Mouse (Mus musculus) heart, embryonic 14.5 days (tissue): ENCODE data around the gene Tomm20. TPM values are rescaled to one million over a fixed set of nuclear protein-coding genes. Genes with fewer than 3 reads are reported as not detected.

Source experiments
- ATAC-seq: fragments of 200-750 bp; cut with Nextera tagmentation; 2 replicates; pipeline ENCODE4 v1.8.0; 2017; ENCODE audit warnings: low read depth, moderate TSS enrichment; ENCODE audit not compliant: insufficient number of reproducible peaks, insufficient read depth, low FRiP score
- H3K27ac ChIP-seq, 2 experiments: fragments of 200-500 bp in 1 of 2; fragments of 300-500 bp in 1 of 2; sonication (generic) in 1 of 2; replicated peaks in 1 of 2; 2 replicates each; pipeline ENCODE4 v1.5.1; 2012 to 2014; ENCODE audit warnings: low read depth in 2 of 2, low read length in 2 of 2, control low read depth in 1 of 2, mild to moderate bottlenecking in 1 of 2, mixed read lengths in 1 of 2; ENCODE audit not compliant: control insufficient read depth in 1 of 2, insufficient read depth in 1 of 2
- H3K27me3 ChIP-seq: fragments of 300-500 bp; sonication (generic); 2 replicates; pipeline ENCODE4 v1.6.1; 2014; ENCODE audit warnings: mild to moderate bottlenecking, low read length, control low read depth; ENCODE audit not compliant: control insufficient read depth, insufficient read depth
- H3K36me3 ChIP-seq: fragments of 300-500 bp; sonication (generic); 2 replicates; pipeline ENCODE4 v1.6.1; 2014; ENCODE audit warnings: mild to moderate bottlenecking, control low read depth, low read length, mixed read lengths; ENCODE audit not compliant: control insufficient read depth, insufficient read depth
- H3K4me1 ChIP-seq, 2 experiments: fragments of 200-500 bp in 1 of 2; fragments of 300-500 bp in 1 of 2; sonication (generic) in 1 of 2; 2 replicates each; pipeline ENCODE4 v1.6.1; 2012 to 2014; ENCODE audit warnings: low read length in 2 of 2, control low read depth in 1 of 2, mixed read lengths in 1 of 2; ENCODE audit not compliant: control insufficient read depth in 2 of 2, insufficient read depth in 2 of 2
- H3K4me2 ChIP-seq: fragments of 300-500 bp; sonication (generic); 2 replicates; pipeline ENCODE4 v1.6.1; 2014; ENCODE audit warnings: mild to moderate bottlenecking, low read length
- H3K4me3 ChIP-seq, 2 experiments: fragments of 200-500 bp in 1 of 2; fragments of 300-500 bp in 1 of 2; sonication (generic) in 1 of 2; 2 replicates each; pipeline ENCODE4 v1.5.1; 2012 to 2014; ENCODE audit warnings: low read length in 2 of 2, mild to moderate bottlenecking in 2 of 2, control low read depth in 1 of 2, low read depth in 1 of 2, moderate library complexity in 1 of 2; ENCODE audit not compliant: control insufficient read depth in 1 of 2, insufficient read depth in 1 of 2
- H3K9ac ChIP-seq: fragments of 300-500 bp; sonication (generic); 2 replicates; pipeline ENCODE4 v1.6.1; 2014; ENCODE audit warnings: mild to moderate bottlenecking, low read length
- H3K9me3 ChIP-seq: fragments of 300-500 bp; sonication (generic); 2 replicates; pipeline ENCODE4 v1.6.1; 2016; ENCODE audit warnings: low read length, control low read depth; ENCODE audit not compliant: control insufficient read depth
- WGBS: fragments of 180-500 bp; shearing (Covaris S2); extraction: QIAGEN DNeasy Blood & Tissue Kit; methylation state at CpG from one replicate; pipeline ENCODE4 v1.1.7; 2014; 5-methylcytosine and 5-hydroxymethylcytosine counted together
- polyA plus RNA-seq: library from polyadenylated mRNA; unstranded; fragments of >200 nt; fragmentation: Nextera tagmentation; extraction: Ambion mirVana; gene quantifications from 2 replicates; pipeline ENCODE4 v1.2.1, GENCODE M21; 2014

Gene Tomm20
- 197 and 200 TPM in 2 replicates for polyA plus RNA-seq

DNA sequence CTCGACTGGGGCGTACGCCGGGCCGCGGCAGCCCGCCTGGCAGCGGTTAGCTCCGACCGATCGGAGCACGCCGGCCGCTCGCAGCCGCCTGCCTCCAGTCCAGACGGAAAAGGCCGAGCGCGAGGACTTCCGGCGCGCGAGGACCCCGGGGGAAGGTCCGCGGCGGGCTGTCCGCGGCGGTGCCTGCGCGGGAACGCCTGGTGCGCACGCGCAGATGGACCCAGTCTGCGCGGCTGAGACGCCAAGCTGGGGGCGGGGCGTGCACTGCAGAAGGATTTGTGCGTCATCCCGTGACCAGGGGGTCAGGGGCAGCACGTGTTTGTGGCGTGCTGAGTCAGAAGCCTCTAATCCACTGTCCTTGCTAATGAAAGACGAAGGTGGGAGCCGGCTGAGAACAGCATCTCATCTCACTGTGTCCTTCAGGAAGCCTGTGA is at the start of gene Tomm20:
Gene Tomm20 (minus strand): TSS at position 115 of the 434 bp plus-strand sequence.
- H3K36me3 ChIP-seq: peaks cover 31% of the 10 kb centered on the region
- peak within 1 kb of the TSS; percentile 85 to 88 for H3K27ac ChIP-seq
- H3K9me3 ChIP-seq: no peaks in the 10 kb centered on the region
- peak within 1 kb of the TSS; percentile 67 to 97 for H3K4me3 ChIP-seq
- H3K4me1 ChIP-seq: peaks cover 11 to 22% of the 10 kb centered on the region in 2 experiments; a peak in 3 of 4 replicates
- no peaks in the 10 kb centered on the region for H3K27me3 ChIP-seq
- peak within 1 kb of the TSS; percentile 89 for H3K4me2 ChIP-seq
- peak within 1 kb of the TSS; percentile 85 for H3K9ac ChIP-seq
- ATAC-seq: peak; percentile 90
- whole genome bisulfite sequencing: under 1% methylated on average over 46 of the region's 48 CpGs

DNA sequence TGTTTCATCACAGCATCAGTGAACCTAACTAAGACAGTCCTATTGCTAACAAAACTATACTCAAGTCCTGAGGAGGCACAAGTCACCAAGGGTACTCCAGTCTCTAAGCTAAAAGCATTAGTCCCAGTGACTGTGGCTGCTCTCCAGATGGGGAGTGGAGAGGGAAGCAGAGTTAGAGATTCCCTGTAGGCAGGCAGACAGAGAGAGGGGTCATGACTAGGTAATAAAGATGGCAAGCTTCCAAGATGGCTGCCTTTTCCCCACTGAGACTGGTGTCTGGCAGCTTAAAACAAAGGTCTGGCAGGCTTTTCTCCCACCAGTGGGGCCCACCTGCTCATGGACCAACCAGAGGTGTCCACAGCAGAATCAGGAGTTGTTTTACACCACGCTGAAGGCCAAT is 48.9 kb upstream of the Tomm20 start:
- Histone ChIP-seq H3K27ac (no peak overlapping the region), H3K36me3 (no peaks in the 10 kb centered on the region), H3K27me3 (no peaks in the 10 kb centered on the region), H3K4me1 (no peaks in the 10 kb centered on the region), H3K4me2 (no peak overlapping the region), H3K9me3 (no peaks in the 10 kb centered on the region), H3K9ac (no peak overlapping the region), H3K4me3 (no peak overlapping the region)
- no peak for ATAC-seq
- WGBS: 69% methylated on average over 1 of the region's 1 CpGs

DNA sequence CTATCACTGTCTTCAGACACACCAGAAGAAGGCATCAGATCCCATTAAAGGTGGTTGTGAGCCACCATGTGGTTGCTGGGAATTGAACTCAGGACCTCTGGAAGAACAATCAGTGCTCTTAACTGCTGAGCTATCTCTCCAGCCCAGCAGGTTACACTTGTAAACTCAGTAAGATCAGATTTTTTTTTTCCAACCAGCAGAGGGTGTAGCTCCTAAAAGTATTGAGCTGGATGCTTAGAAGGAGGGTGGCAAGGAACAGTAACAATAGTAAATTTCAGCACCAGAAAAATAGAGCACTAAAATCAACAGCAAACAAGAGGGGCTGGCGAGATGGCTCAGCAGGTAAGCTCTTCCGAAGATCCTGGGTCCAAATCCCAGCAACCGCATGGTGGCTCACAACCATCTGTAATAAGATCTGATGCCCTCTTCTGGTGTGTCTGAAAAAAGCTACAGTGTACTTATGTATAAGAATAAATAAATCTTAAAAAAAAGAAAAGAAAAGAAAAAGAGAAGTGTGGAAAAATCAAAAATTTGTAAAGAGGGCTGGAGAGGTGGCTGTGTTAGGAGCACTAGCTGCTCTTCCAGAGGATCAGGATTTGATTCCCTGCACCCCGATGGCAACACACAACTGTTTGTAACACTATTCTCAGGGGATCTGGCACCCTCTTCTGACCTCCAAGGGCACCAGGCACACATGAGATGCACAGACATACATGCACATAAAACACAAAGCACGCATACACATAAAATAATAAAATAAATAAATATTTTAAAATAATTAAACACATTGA is 43.9 kb upstream of the Tomm20 start:
- H3K36me3 ChIP-seq: no peaks in the 10 kb centered on the region
- H3K4me2 ChIP-seq: no peak overlapping the region
- ATAC-seq: no peak
- no peak overlapping the region for H3K9ac ChIP-seq
- no peak overlapping the region for H3K27ac ChIP-seq
- H3K4me1 ChIP-seq: 0 out of 4 replicates have a peak, but pooled peaks cover 0 to 13% of the 10 kb centered on the region in 2 experiments
- WGBS: 83% methylated on average over 5 of the region's 5 CpGs
- no peaks in the 10 kb centered on the region for H3K27me3 ChIP-seq
- no peaks in the 10 kb centered on the region for H3K9me3 ChIP-seq
- H3K4me3 ChIP-seq: no peak overlapping the region

DNA sequence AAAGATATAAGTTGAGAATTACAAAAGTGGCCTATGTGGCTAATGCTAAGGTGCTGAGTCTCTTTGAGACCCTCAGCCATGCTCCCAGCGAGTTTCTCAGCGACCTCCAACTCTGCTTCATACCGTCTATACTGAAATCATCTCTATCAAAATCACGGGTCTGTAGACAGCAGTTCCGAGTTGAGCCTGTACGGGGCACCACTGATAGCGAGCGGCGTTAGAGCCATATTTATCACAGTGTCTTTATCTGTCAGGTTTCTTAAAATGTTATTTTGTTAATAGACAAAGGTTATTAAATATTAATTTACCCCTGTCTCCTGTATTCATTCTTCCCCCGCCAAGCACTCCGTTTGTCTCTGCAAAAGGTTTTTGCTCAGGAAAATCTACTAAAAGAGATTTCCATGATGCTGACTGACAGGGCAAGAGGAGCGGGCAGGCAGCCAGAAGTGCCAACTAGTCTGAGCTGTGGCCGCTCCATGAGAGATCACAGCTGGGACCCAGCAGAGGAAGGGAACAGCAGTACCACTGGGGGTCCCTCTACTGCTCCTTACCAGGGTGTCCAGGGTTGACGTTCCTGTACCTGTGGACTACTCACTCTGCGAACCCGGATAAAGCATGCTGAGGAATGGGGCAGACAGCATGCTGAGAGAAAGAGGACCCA is 42.8 kb upstream of the Tomm20 start:
- no peak overlapping the region for H3K4me3 ChIP-seq
- no peak; the same call in 1 of the 2 replicates for ATAC-seq
- 34% methylated on average over 16 of the region's 16 CpGs for WGBS

DNA sequence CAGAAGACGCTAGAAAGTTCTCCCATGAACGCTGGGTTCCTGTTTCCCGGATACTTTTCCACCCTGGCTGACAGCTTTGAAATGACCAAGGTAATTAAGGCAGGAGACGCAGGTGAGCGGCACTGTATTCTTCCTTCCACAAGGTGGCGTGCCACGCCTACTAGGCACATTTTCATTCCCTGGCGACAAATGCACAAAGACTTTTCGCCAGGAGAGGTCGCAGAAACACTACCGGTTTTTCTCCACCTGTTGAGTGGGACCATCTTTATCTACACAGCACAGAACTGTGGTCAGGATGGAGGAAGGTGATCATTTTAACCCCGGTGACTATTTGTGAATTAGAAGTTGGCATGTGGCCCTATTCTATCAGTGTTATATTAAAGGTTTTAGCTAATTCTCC is 40.9 kb upstream of the Tomm20 start:
- H3K36me3 ChIP-seq: no peaks in the 10 kb centered on the region
- H3K4me3 ChIP-seq: no peak overlapping the region
- ATAC-seq: no peak
- H3K9me3 ChIP-seq: no peaks in the 10 kb centered on the region
- 2% methylated on average over 12 of the region's 12 CpGs for WGBS
- no peak overlapping the region for H3K27ac ChIP-seq
- peak overlapping the region; percentile 24; the same call in 1 of the 2 replicates for H3K4me2 ChIP-seq
- H3K27me3 ChIP-seq: no peaks in the 10 kb centered on the region
- 0 out of 4 replicates have a peak, but pooled peaks cover 0 to 13% of the 10 kb centered on the region in 2 experiments for H3K4me1 ChIP-seq
- no peak overlapping the region for H3K9ac ChIP-seq

More for the DNA sequence above, 42.8 kb upstream of the Tomm20 start:
- H3K9ac ChIP-seq: no peak overlapping the region
- H3K27me3 ChIP-seq: no peaks in the 10 kb centered on the region
- no peaks in the 10 kb centered on the region for H3K36me3 ChIP-seq
- H3K9me3 ChIP-seq: no peaks in the 10 kb centered on the region
- peak overlapping the region; percentile 42 for H3K4me2 ChIP-seq
- H3K4me1 ChIP-seq: 0 out of 4 replicates have a peak, but pooled peaks cover 0 to 13% of the 10 kb centered on the region in 2 experiments
- no peak overlapping the region for H3K27ac ChIP-seq

DNA sequence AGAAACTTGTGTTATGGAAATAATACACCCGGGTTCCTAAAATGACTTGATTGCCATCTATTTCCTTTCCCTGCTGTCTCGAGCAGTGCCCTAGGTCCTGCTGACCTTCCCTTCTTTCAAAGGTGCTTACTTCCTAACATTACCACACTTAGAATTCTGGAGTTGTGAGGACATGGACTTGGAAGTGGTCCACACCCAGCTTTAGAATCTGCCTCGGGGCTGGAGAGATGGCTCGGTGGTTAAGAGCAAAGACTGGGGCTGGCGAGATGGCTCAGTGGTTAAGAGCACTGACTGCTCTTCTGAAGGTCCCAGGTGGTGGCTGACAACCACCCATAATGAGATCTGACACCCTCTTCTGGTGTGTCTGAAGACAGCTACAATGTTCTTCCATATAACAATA is 34.4 kb upstream of the Tomm20 start:
- Histone ChIP-seq H3K4me1 (peaks cover 0 to 2% of the 10 kb centered on the region in 2 experiments; a peak in 1 of 4 replicates), H3K4me2 (no peak overlapping the region), H3K36me3 (no peaks in the 10 kb centered on the region), H3K27ac (no peak overlapping the region), H3K27me3 (no peaks in the 10 kb centered on the region), H3K9ac (no peak overlapping the region), H3K9me3 (no peaks in the 10 kb centered on the region), H3K4me3 (no peak overlapping the region)
- ATAC-seq: no peak
- WGBS: 60% methylated on average over 5 of the region's 5 CpGs

DNA sequence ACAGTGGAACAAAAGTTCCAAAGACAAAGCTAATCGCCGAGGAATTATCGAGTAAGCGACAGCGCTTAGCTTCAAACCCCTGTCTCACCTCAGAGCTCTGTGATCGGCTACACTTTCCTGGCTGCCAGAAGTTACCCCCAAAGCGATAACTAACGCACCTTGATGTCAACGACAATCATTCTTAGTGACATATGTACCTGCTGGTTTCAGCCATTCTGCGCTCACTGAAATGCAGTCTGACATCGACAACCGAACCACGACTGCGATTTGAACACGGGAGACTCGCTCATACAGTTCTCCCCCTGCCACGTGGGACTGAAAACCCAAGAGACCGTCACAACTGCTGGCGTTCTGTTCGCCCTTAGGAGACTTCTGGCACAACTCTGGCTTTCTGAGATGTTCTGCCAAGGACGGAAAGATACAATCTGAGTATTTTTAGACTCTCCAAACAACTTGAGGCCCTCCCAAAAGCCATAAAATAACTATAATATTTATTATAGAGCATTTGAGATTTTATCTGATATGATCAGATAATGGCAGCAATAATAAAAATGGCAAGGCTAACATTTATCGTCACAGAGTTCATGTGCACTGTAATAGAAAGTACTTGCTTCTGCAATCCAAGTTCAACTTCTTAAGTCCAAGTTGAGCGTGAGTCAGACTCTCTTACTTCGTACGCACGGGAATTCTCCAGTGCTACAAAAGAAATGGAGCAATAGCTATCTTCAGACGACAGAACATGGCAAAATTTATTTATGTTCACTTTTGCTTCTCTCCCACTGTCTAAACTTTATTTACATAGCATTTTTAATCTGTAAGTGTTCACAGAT is 33.7 kb upstream of the Tomm20 start:
- Histone ChIP-seq H3K4me2 (peak overlapping the region; percentile 63), H3K9ac (peak overlapping the region; percentile 54; the same call in 1 of the 2 replicates), H3K27ac (no peak overlapping the region), H3K27me3 (no peaks in the 10 kb centered on the region), H3K9me3 (no peaks in the 10 kb centered on the region), H3K4me3 (peak overlapping the region; percentile 33 to 41), H3K4me1 (peaks cover 0 to 2% of the 10 kb centered on the region in 2 experiments; a peak in 1 of 4 replicates), H3K36me3 (no peaks in the 10 kb centered on the region)
- whole genome bisulfite sequencing: 20% methylated on average over 27 of the region's 27 CpGs
- no peak for ATAC-seq
